Mouse (Mus musculus) olfactory bulb, adult 2 months (tissue): ENCODE data around the gene Gcnt3.

Experiments used
- CTCF ChIP-seq: fragments of 200-500 bp; IDR thresholded peaks from 2 replicates; pipeline ENCODE4 v1.5.1; 2012; ENCODE audit warnings: low read depth, mild to moderate bottlenecking, low read length, moderate library complexity; ENCODE audit not compliant: insufficient read depth
- POLR2A ChIP-seq: fragments of 200-500 bp; IDR thresholded peaks from 2 replicates; pipeline ENCODE4 v1.6.1; 2012; ENCODE audit warnings: mild to moderate bottlenecking, low read depth, low read length, moderate library complexity; ENCODE audit not compliant: insufficient read depth

DNA sequence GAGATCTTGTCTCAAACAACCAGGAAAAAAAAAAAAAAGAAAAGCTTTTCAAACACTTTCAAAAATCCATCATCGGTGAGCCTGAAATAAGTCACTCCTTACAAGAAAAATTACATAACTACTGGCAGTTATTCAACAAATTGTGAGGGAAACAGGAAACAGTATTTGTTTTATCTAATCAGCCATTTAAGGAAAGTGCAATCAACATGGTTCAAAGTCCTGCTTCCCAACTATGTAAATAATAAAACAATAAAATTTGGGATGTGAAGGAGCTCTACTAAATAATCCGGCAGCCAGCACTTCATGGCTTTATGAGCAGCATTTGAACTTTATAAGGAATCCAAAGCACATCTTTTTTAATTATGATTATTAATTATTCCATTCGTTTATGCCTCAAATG lies 24.1 kb upstream of the Gcnt3 start:
- no peak for TF ChIP-seq CTCF
- no peak for TF ChIP-seq POLR2A
